Mouse (Mus musculus): Measurements from ENCODE around the gene Golga1. TPM values are rescaled to one million over a fixed set of nuclear protein-coding genes. Genes with fewer than 3 reads are reported as not detected.

Golga1 gene
- polyA plus RNA-seq, 1 experiment from 2014 or later, result 25.8 TPM

DNA sequence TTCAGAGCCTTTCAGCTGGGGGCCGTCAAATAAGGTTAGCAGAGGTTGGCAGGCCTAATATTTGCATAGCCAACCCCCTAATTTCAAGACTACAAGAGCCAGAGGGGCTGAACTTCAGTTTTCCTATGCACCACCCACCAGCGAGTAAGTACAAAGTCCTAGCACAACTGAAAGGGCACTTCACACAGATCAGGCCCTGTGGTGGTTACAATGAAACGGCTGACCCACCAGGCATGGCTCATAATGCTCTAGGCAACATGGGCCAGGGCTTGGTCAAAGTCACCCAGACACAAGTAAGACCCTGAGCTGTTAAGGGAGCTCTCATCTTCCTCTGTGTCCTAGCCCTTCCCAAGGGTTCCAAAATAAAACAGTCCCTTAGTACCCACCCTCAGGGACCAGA lies 63.5 kb downstream of the Golga1 start:
- Histone ChIP-seq H3K36me3 (ENCODE audit: insufficient read depth, low read length) (peaks cover 41% of the 10 kb centered on the region), H3K4me1 (ENCODE audit: insufficient read depth, low read length) (peaks cover 29% of the 10 kb centered on the region), H3K4me2 (replicated peaks; ENCODE audit: low read depth, low read length) (no peak overlapping the region), H3K4me3 (ENCODE audit: low read length) (no peak overlapping the region), H3K27me3 (ENCODE audit: insufficient read depth, low read length) (no peaks in the 10 kb centered on the region), H3K27ac (ENCODE audit: low read length) (no peak overlapping the region), H3K9ac (replicated peaks; ENCODE audit: low read length) (no peak overlapping the region), H3K9me3 (ENCODE audit: low read length) (no peaks in the 10 kb centered on the region)
- no peak for ATAC-seq (ENCODE audit: low FRiP score, low TSS enrichment)
- 76% methylated on average over 3 of the region's 3 CpGs for WGBS

DNA sequence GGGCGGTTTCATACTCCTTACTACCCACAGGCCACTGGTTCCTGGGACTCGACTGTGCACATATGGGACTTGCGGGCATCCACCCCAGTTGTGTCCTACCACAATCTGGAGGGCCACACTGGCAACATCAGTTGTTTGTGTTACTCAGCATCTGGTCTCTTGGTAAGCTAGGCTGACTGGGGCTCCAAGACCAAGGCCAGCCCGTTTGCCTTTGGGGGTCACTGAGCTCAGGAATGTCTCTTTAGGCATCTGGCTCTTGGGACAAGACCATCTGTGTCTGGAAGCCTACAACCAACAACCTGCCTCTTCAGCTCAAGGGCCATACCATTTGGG lies 64.8 kb downstream of the Golga1 start:
- no peak overlapping the region for H3K27ac ChIP-seq (ENCODE audit: low read length)
- H3K4me1 ChIP-seq (ENCODE audit: insufficient read depth, low read length), result peaks cover 21% of the 10 kb centered on the region
- no peak overlapping the region for H3K4me3 ChIP-seq (ENCODE audit: low read length)
- peaks cover 41% of the 10 kb centered on the region for H3K36me3 ChIP-seq (ENCODE audit: insufficient read depth, low read length)
- H3K27me3 ChIP-seq (ENCODE audit: insufficient read depth, low read length), result no peaks in the 10 kb centered on the region
- no peak for ATAC-seq (ENCODE audit: low FRiP score, low TSS enrichment)
- no peak overlapping the region for H3K9ac ChIP-seq (replicated peaks; ENCODE audit: low read length)
- H3K4me2 ChIP-seq (replicated peaks; ENCODE audit: low read depth, low read length), result no peak overlapping the region
- 86% methylated on average over 4 of the region's 4 CpGs for WGBS
- H3K9me3 ChIP-seq (ENCODE audit: low read length), result no peaks in the 10 kb centered on the region

DNA sequence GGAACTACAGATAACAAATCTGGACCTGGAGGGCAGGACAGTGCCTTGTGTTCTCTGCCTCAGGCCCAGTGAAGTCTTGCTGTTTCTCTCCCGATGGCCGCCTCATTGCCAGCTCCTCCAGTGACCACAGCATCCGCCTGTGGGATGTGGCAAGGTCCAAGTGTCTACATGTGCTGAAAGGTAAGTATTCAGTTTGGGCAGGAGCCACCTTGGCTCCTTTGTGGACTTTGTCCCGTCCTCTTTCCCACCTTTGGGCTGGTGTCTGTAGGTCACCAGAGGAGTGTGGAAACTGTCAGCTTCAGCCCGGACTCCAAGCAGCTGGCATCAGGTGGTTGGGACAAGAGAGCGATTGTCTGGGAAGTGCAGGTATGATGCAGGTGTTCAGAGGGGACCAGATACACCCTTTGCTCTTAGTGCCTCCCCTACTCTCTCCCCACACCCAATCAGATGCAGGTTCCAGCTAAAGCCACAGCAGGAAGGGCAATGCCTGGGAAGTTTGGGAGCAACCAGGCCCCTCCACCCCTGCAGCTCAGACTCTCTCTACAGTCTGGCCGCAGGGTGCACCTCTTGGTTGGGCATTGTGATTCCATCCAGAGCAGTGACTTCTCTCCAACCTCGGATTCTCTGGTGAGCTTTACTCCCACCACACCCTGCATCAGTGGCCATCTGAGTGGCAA lies 65.3 kb downstream of the Golga1 start:
- no peak for ATAC-seq (ENCODE audit: low FRiP score, low TSS enrichment)
- no peak overlapping the region for H3K4me2 ChIP-seq (replicated peaks; ENCODE audit: low read depth, low read length)
- no peak overlapping the region for H3K27ac ChIP-seq (ENCODE audit: low read length)
- H3K36me3 ChIP-seq (ENCODE audit: insufficient read depth, low read length), result peaks cover 41% of the 10 kb centered on the region
- no peak overlapping the region for H3K9ac ChIP-seq (replicated peaks; ENCODE audit: low read length)
- H3K27me3 ChIP-seq (ENCODE audit: insufficient read depth, low read length), result no peaks in the 10 kb centered on the region
- peaks cover 21% of the 10 kb centered on the region for H3K4me1 ChIP-seq (ENCODE audit: insufficient read depth, low read length)
- no peaks in the 10 kb centered on the region for H3K9me3 ChIP-seq (ENCODE audit: low read length)
- H3K4me3 ChIP-seq (ENCODE audit: low read length), result no peak overlapping the region
- 71% methylated on average over 8 of the region's 8 CpGs for WGBS

DNA sequence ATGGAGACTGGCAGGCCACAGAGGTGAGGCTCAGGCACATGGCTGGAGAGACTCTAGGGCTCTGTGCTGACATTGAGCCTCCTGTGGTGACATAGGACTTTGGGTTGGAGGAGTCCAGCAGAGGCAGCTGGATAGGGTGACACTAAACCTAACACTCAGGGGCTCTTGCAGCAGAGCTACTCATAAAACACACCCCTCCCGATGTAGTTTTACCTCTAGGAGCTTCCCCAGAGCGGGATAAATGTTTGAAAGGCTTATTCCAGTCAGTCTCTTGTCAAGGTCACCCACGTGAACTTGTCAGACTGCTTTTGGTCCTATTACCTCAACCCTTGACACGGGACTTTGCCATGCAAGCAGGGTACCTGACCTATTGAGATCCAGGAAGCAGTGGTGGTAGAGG lies 66.0 kb downstream of the Golga1 start:
- WGBS, result 42% methylated on average over 4 of the region's 4 CpGs
- Histone ChIP-seq H3K27me3 (ENCODE audit: insufficient read depth, low read length) (no peaks in the 10 kb centered on the region), H3K4me2 (replicated peaks; ENCODE audit: low read depth, low read length) (no peak overlapping the region), H3K9ac (replicated peaks; ENCODE audit: low read length) (no peak overlapping the region), H3K9me3 (ENCODE audit: low read length) (no peaks in the 10 kb centered on the region), H3K4me1 (ENCODE audit: insufficient read depth, low read length) (peaks cover 21% of the 10 kb centered on the region), H3K36me3 (ENCODE audit: insufficient read depth, low read length) (peaks cover 41% of the 10 kb centered on the region), H3K4me3 (ENCODE audit: low read length) (no peak overlapping the region), H3K27ac (ENCODE audit: low read length) (no peak overlapping the region)
- no peak for ATAC-seq (ENCODE audit: low FRiP score, low TSS enrichment)

DNA sequence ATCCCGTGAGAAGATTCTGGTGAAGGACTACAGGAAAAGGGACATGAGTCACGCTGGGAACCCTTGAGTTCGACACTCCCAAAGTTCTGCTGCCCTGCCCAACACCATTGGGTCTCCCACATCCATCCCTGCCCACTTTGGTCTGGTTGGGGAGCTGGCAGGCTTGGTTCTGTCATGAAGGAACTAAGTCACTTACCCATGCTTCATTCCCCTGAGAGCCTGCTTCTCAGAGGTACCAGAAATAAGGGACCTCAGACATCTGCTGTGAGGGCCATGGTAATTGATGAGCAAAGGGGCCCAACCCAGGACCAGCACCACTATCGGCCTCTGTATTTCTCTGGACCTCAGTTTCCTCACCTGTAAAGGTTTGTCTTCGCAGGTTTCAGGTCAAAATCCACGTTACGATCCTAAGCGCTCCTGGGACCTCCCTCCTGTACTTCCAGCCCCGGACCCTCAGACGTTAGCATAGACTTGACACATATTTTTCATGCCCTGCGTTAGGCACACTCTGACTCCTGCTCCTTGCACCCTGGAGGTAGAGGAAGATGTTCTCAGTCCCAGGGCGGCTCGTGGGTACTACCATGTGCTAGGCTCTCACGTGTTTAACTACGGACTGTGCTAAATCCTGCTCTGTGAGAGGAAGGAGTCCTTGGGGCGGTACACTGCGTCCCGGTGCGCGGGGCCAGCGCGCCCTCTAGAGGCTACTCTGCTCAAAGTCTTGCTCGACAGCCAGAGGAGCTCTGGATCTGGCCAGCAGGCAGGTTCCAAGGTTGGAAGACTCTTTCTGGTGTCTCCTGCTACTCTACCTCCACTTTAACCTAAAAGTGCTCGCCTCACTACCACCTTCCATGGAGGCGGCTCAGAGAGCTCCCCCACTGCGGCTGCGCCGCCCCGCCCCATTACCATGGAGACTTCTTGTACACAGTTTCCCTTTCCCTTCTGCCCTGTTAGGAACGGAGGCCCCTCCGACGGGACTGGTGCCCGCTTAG lies 67.7 kb downstream of the Golga1 start, which contains the start of gene Wdr38:
Wdr38 (plus strand) TSS at position 91 of the 989 bp plus-strand sequence.
- Histone ChIP-seq H3K4me2 (replicated peaks; ENCODE audit: low read depth, low read length) (peak within 1 kb of the TSS; percentile 53), H3K9me3 (ENCODE audit: low read length) (no peaks in the 10 kb centered on the region), H3K36me3 (ENCODE audit: insufficient read depth, low read length) (peaks cover 31% of the 10 kb centered on the region), H3K4me3 (ENCODE audit: low read length) (peak within 1 kb of the TSS; percentile 43), H3K27ac (ENCODE audit: low read length) (peak within 1 kb of the TSS; percentile 14), H3K4me1 (ENCODE audit: insufficient read depth, low read length) (peaks cover 5% of the 10 kb centered on the region; the same call in 1 of the 2 replicates), H3K27me3 (ENCODE audit: insufficient read depth, low read length) (no peaks in the 10 kb centered on the region), H3K9ac (replicated peaks; ENCODE audit: low read length) (peak within 1 kb of the TSS; percentile 61)
- ATAC-seq (ENCODE audit: low FRiP score, low TSS enrichment), result peak; percentile 96
- 11% methylated on average over 33 of the region's 33 CpGs for WGBS

DNA sequence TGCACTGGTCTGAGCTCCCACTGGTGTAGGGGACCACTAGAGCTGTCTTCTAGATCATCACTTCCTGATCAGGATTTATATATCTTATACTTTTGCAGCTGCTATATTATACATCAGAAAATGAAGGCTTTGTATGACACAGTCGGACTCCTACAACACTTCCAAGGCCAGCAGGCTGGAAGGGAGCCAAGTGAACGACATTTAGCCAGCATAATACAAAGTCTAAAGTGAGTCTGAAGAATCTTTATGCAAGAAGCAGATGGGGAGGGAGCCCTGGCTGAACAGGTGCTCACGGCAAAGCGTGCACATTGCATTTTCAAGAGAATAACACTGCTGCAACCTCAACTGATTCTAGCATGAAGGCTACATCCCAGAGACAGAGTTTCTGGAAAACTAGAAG lies 72.9 kb downstream of the Golga1 start:
- H3K27me3 ChIP-seq (ENCODE audit: insufficient read depth, low read length), result no peaks in the 10 kb centered on the region
- H3K36me3 ChIP-seq (ENCODE audit: insufficient read depth, low read length), result no peaks in the 10 kb centered on the region
- ATAC-seq (ENCODE audit: low FRiP score, low TSS enrichment), result no peak
- no peaks in the 10 kb centered on the region for H3K9me3 ChIP-seq (ENCODE audit: low read length)
- no peak overlapping the region for H3K4me2 ChIP-seq (replicated peaks; ENCODE audit: low read depth, low read length)
- H3K9ac ChIP-seq (replicated peaks; ENCODE audit: low read length), result no peak overlapping the region
- WGBS, result 41% methylated on average over 4 of the region's 4 CpGs
- no peak overlapping the region for H3K27ac ChIP-seq (ENCODE audit: low read length)
- no peaks in the 10 kb centered on the region for H3K4me1 ChIP-seq (ENCODE audit: insufficient read depth, low read length)
- no peak overlapping the region for H3K4me3 ChIP-seq (ENCODE audit: low read length)

DNA sequence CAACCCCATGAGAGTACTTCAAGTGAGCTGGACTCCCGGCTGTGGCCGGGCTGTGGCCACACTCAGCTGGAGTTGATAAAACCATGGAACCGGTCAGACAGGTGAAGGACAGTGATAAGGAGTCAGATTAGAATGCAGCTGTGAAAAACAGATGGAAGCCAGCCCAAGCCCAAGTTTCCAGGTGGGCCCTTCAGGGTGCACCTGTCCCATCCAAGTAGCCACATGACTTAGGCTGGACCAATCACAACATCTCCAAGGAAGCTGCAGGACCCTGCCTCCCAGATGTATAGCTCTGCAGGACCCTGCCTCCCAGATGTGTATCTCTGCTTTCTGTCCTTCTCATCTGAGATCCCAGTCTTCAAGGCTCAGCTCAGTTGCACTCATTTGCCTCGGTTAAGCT lies 73.3 kb downstream of the Golga1 start:
- no peak overlapping the region for H3K4me2 ChIP-seq (replicated peaks; ENCODE audit: low read depth, low read length)
- H3K9ac ChIP-seq (replicated peaks; ENCODE audit: low read length), result no peak overlapping the region
- H3K27ac ChIP-seq (ENCODE audit: low read length), result no peak overlapping the region
- H3K27me3 ChIP-seq (ENCODE audit: insufficient read depth, low read length), result no peaks in the 10 kb centered on the region
- 74% methylated on average over 4 of the region's 4 CpGs for WGBS
- ATAC-seq (ENCODE audit: low FRiP score, low TSS enrichment), result no peak
- H3K9me3 ChIP-seq (ENCODE audit: low read length), result no peaks in the 10 kb centered on the region
- no peaks in the 10 kb centered on the region for H3K4me1 ChIP-seq (ENCODE audit: insufficient read depth, low read length)
- no peaks in the 10 kb centered on the region for H3K36me3 ChIP-seq (ENCODE audit: insufficient read depth, low read length)
- no peak overlapping the region for H3K4me3 ChIP-seq (ENCODE audit: low read length)

DNA sequence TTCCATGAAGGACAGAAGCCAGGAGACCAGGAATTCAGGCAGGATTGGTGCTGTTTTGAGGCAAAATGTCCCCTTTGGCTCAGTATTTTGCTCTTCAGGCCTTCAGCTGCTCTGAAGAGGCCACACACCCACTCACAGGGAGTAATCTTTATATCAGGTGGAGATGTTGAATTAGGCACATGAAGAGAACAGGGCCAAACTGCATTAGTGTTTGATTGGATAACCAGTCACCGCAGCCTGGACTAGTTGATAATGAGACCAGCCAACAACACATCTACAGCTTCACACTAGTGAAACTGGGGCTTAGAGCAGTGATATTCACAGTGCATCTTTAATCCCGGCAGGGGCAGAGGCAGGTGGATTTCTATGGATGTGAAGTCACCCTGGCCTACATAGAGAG lies 76.4 kb downstream of the Golga1 start:
- Histone ChIP-seq H3K36me3 (ENCODE audit: insufficient read depth, low read length) (no peaks in the 10 kb centered on the region), H3K9me3 (ENCODE audit: low read length) (no peaks in the 10 kb centered on the region), H3K4me3 (ENCODE audit: low read length) (no peak overlapping the region), H3K4me1 (ENCODE audit: insufficient read depth, low read length) (no peaks in the 10 kb centered on the region), H3K9ac (replicated peaks; ENCODE audit: low read length) (no peak overlapping the region), H3K4me2 (replicated peaks; ENCODE audit: low read depth, low read length) (no peak overlapping the region), H3K27me3 (ENCODE audit: insufficient read depth, low read length) (no peaks in the 10 kb centered on the region), H3K27ac (ENCODE audit: low read length) (no peak overlapping the region)
- no peak for ATAC-seq (ENCODE audit: low FRiP score, low TSS enrichment)
- 93% methylated on average over 2 of the region's 2 CpGs for WGBS

DNA sequence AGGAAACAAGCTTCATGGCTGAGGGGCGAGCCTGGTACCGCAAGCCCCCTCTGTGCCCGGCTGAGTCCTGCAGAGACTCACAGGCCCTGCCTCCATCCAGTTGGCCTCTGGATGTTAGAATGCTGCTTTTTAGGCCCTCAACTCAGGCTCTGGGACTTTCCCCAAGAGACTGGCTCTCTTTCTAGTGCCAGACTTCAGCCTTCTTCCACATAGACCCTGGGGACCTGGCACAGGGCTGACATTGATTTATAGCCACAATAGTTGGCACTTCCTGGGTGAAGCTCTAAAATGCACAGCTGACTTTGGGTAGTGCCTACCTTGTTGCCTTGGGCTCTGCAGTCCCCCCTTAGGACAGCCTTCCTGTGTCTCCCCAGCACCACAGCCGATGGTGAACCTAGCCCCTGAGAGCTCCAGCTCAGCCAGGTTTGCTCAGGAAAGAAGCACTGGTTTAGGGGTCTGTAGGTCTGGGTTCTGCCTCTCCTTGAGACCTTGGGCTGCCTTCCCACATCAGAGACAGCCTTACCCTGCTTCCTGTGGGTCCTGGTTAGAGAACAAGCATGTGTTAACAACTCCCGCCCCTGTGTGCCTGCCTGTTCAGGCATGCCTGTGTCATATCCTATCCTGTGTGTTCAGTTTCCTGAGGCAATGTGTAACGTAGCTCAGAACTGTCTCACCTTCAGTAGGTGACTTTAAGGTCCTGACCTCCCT lies 77.4 kb downstream of the Golga1 start:
- H3K27ac ChIP-seq (ENCODE audit: low read length), result no peak overlapping the region

More for the DNA sequence above, 77.4 kb downstream of the Golga1 start:
- no peak overlapping the region for H3K9ac ChIP-seq (replicated peaks; ENCODE audit: low read length)
- 84% methylated on average over 6 of the region's 6 CpGs for WGBS
- H3K4me3 ChIP-seq (ENCODE audit: low read length), result no peak overlapping the region
- ATAC-seq (ENCODE audit: low FRiP score, low TSS enrichment), result no peak
- H3K4me2 ChIP-seq (replicated peaks; ENCODE audit: low read depth, low read length), result no peak overlapping the region
- H3K4me1 ChIP-seq (ENCODE audit: insufficient read depth, low read length), result no peaks in the 10 kb centered on the region
- no peaks in the 10 kb centered on the region for H3K27me3 ChIP-seq (ENCODE audit: insufficient read depth, low read length)
- H3K36me3 ChIP-seq (ENCODE audit: insufficient read depth, low read length), result no peaks in the 10 kb centered on the region
- H3K9me3 ChIP-seq (ENCODE audit: low read length), result no peaks in the 10 kb centered on the region
